Mouse (Mus musculus) limb, embryonic 15.5 days (tissue): ENCODE measurements around the gene Dnajc6. TPM values are rescaled to one million over a fixed set of nuclear protein-coding genes. Genes with fewer than 3 reads are reported as not detected.

Experiments used
- ATAC-seq: fragments of 200-750 bp; cut with Nextera tagmentation; 2 replicates; pipeline ENCODE4 v1.8.0; 2017; ENCODE audit warnings: low read depth, moderate TSS enrichment; ENCODE audit not compliant: insufficient number of reproducible peaks, low FRiP score, low TSS enrichment
- H3K27ac ChIP-seq: fragments of 300-500 bp; sonication (generic); 2 replicates; pipeline ENCODE4 v1.5.1; 2015; ENCODE audit warnings: moderate library complexity, mild to moderate bottlenecking, inconsistent platforms
- H3K27me3 ChIP-seq: fragments of 300-500 bp; sonication (generic); 2 replicates; pipeline ENCODE4 v1.6.1; 2015; ENCODE audit warnings: inconsistent platforms
- H3K36me3 ChIP-seq: fragments of 300-500 bp; sonication (generic); 2 replicates; pipeline ENCODE4 v1.6.1; 2015; ENCODE audit warnings: inconsistent platforms
- H3K4me1 ChIP-seq: fragments of 300-500 bp; sonication (generic); 2 replicates; pipeline ENCODE4 v1.6.1; 2015; ENCODE audit warnings: inconsistent platforms
- H3K4me2 ChIP-seq: fragments of 300-500 bp; sonication (generic); 2 replicates; pipeline ENCODE4 v1.6.1; 2015; ENCODE audit warnings: mild to moderate bottlenecking, inconsistent platforms
- H3K4me3 ChIP-seq: fragments of 300-500 bp; sonication (generic); 2 replicates; pipeline ENCODE4 v1.5.1; 2015; ENCODE audit warnings: mild to moderate bottlenecking, inconsistent platforms
- H3K9ac ChIP-seq: fragments of 300-500 bp; sonication (generic); 2 replicates; pipeline ENCODE4 v1.6.1; 2015; ENCODE audit warnings: inconsistent platforms
- H3K9me3 ChIP-seq: fragments of 300-500 bp; sonication (generic); 2 replicates; pipeline ENCODE4 v1.6.1; 2016; ENCODE audit warnings: inconsistent platforms
- WGBS: fragments of 180-500 bp; shearing (Covaris S2); methylation state at CpG from one replicate; pipeline ENCODE4 v1.1.7; 2015; 5-methylcytosine and 5-hydroxymethylcytosine counted together
- polyA plus RNA-seq: library from polyadenylated mRNA; unstranded; fragments of >200 nt; fragmentation: Nextera tagmentation; extraction: Ambion mirVana; gene quantifications from 2 replicates; pipeline ENCODE4 v1.2.1, GENCODE M21; 2015

Gene Dnajc6
- polyA plus RNA-seq = 0.45 and 1.3 TPM in 2 replicates

DNA sequence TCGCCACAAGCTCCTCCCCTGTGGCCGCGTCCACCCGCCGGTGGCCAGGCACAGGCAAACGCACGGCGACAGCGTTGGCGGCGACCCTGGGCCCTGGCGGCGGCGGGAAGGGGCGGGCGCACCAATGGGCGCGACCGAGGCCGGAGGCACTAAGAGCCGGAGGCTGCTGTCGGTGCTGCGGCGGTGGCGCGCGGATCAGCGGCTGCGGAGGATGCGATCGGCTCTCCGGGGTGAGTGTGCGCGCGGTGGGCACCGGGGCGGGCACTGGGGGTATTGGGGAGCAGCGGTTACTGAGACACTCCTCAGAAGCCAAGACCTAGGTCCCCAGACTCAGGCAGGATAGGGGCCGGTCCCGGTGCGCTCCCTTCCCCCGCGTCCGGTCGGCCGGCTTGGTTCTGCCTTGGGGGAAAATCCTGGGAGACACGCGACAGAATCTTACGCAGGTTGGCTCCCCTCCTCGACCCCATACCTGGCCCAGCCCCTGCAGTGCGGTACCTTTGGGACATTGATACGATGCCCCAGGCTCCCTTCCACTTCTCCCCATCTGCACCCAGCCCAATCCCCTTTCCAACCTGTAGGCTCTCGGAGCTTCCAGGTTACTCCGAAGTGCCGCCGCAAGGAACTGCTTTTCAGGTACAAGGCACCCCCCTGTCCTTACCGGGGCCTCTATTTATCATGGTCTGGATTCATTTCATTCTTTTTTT is at the start of gene Dnajc6:
TSS of gene Dnajc6 (plus strand) at position 115 of the 704 bp plus-strand sequence.
- Histone ChIP-seq H3K27ac (no peak within 1 kb of the TSS), H3K4me3 (peak within 1 kb of the TSS; percentile 54), H3K36me3 (no peaks in the 10 kb centered on the region), H3K27me3 (peaks cover 35% of the 10 kb centered on the region), H3K9ac (peak within 1 kb of the TSS; percentile 35), H3K4me1 (peaks cover 16% of the 10 kb centered on the region), H3K4me2 (peak within 1 kb of the TSS; percentile 99), H3K9me3 (no peaks in the 10 kb centered on the region)
- under 1% methylated on average over 49 of the region's 57 CpGs for WGBS
- ATAC-seq = 0 out of 2 replicates have a peak, but pooled peaks have one; percentile 19

DNA sequence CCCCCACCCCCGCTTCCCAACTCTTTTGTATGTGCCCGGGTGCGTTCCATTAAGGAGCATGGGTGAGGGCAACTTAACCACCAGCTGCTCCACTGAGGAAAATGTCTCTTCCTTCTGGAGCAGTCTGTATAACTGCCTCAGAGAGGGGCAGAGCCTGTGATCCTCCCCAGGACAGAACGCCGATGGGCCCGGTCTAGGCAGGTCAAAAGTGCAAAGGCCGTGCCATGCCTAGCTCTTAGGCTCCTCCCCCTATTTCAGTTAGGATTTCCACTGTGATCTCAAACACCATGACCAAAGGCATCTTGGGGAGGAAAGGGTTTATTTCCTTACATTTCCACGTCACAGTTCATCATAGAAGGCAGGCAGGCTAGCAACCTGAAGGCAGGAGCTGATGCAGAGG is 47.7 kb upstream of the Dnajc6 start:
- no peak for ATAC-seq
- Histone ChIP-seq H3K4me2 (no peak overlapping the region), H3K36me3 (no peaks in the 10 kb centered on the region), H3K27me3 (no peaks in the 10 kb centered on the region), H3K27ac (no peak overlapping the region), H3K9me3 (no peaks in the 10 kb centered on the region), H3K4me1 (0 out of 2 replicates have a peak, but pooled peaks cover 6% of the 10 kb centered on the region), H3K9ac (no peak overlapping the region), H3K4me3 (no peak overlapping the region)
- 87% methylated on average over 8 of the region's 8 CpGs for WGBS

DNA sequence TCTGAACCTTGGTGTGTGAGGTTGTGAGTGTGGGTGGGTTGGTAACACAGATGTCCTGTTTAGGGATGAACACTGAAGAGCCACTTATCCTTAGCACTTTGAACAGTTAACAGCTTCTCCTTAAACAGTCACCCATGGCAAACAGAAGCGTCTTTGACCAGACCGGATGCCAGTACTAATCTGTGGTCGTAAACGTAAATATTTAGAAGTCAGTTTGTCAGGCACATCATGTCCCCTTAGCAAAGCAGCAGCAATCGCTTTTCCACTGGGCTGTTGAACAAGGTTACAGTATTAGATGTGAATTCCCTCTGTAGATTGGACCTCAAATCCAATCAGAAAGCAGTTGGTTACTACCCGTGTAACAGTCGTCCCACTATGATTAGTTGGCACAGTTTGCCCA is 47.1 kb upstream of the Dnajc6 start:
- ATAC-seq = no peak

DNA sequence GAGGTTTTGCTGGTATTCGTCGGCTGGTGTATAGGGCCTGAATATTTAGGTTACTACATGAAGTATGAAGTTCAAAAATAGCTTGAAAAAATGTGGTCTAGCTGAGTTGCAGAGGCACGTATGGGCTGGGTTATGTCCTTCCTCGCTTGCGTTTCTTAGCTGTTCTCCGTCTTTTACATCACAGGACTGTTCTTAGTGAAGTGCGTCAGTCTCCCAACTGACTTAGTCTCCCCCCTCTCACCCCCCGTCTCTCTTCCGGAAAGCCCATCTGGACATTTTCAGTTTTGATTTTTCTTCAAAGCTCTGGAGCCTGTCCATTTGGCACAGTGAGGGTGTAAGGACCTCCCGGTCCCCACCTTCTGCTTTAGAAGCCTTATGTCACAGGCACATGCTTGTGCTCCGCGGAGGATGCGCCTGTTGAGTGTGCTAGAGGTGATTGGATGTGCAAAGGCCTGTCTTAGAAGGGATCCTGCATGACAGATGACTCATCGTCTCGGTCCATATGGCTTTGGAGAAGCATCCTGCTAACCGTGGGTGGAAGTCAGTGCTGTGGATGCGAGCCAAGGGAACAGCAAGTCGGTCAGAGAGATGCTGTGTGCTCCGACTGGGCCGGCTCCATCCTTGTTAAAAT is 46.2 kb upstream of the Dnajc6 start:
- no peaks in the 10 kb centered on the region for H3K27me3 ChIP-seq
- H3K27ac ChIP-seq = no peak overlapping the region; the same call in 1 of the 2 replicates
- 0 out of 2 replicates have a peak, but pooled peaks cover 6% of the 10 kb centered on the region for H3K4me1 ChIP-seq
- no peak overlapping the region for H3K9ac ChIP-seq
- ATAC-seq = 0 out of 2 replicates have a peak, but pooled peaks have one; percentile 61
- no peaks in the 10 kb centered on the region for H3K36me3 ChIP-seq
- WGBS = 64% methylated on average over 20 of the region's 20 CpGs
- H3K9me3 ChIP-seq = no peaks in the 10 kb centered on the region
- no peak overlapping the region for H3K4me2 ChIP-seq
- H3K4me3 ChIP-seq = no peak overlapping the region

More for the DNA sequence above, 47.1 kb upstream of the Dnajc6 start:
- Histone ChIP-seq H3K9ac (no peak overlapping the region), H3K9me3 (no peaks in the 10 kb centered on the region), H3K36me3 (no peaks in the 10 kb centered on the region), H3K4me3 (no peak overlapping the region), H3K4me2 (no peak overlapping the region), H3K4me1 (0 out of 2 replicates have a peak, but pooled peaks cover 6% of the 10 kb centered on the region), H3K27me3 (no peaks in the 10 kb centered on the region), H3K27ac (no peak overlapping the region)
- 66% methylated on average over 7 of the region's 7 CpGs for WGBS

DNA sequence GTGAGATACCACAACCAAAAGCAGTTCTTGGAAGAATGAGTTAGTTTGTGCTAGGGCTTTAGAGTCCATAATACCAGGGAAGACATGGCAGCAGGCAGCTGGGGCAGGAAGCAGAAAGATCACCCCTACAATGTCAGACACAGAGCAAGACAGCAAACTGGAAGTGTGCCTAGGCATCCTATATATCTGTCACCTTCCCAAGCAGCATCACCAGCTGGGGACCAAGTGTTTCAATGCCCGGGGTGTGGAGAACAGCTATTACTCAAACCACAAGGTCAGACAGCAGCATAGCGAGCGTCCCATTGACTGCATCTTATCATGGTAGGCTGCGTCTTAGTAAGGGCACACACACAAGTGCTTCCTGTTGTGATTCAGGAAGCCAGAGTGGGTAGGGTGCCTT is 45.4 kb upstream of the Dnajc6 start:
- Histone ChIP-seq H3K27me3 (no peaks in the 10 kb centered on the region), H3K9me3 (no peaks in the 10 kb centered on the region), H3K4me3 (no peak overlapping the region), H3K36me3 (no peaks in the 10 kb centered on the region), H3K27ac (no peak overlapping the region), H3K9ac (no peak overlapping the region), H3K4me1 (0 out of 2 replicates have a peak, but pooled peaks cover 6% of the 10 kb centered on the region), H3K4me2 (no peak overlapping the region)
- WGBS = 91% methylated on average over 4 of the region's 4 CpGs
- ATAC-seq = no peak

DNA sequence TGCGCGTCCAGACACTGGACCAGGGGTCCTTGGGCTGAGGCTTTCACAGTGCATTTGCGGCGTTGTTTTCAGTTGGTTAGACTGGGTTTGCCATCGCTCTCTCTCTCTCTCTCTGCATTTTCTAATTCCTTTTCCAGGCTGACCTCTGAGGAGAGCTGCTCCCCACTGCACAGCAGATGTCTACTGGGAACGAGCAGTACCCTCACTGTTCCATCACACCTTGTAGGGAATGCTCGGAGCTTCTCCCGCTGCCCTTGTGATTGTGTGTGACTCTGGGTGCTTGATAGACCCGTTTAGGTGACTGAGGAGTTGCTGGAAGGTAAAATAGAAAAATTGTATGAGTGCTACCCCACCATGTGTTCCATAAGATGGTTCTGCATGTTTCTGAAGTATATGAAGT is 43.6 kb upstream of the Dnajc6 start:
- Histone ChIP-seq H3K27ac (no peak overlapping the region), H3K4me1 (0 out of 2 replicates have a peak, but pooled peaks cover 6% of the 10 kb centered on the region), H3K4me2 (no peak overlapping the region), H3K27me3 (no peaks in the 10 kb centered on the region), H3K9ac (no peak overlapping the region), H3K9me3 (no peaks in the 10 kb centered on the region), H3K4me3 (no peak overlapping the region), H3K36me3 (no peaks in the 10 kb centered on the region)
- WGBS = 88% methylated on average over 9 of the region's 9 CpGs
- ATAC-seq = no peak

DNA sequence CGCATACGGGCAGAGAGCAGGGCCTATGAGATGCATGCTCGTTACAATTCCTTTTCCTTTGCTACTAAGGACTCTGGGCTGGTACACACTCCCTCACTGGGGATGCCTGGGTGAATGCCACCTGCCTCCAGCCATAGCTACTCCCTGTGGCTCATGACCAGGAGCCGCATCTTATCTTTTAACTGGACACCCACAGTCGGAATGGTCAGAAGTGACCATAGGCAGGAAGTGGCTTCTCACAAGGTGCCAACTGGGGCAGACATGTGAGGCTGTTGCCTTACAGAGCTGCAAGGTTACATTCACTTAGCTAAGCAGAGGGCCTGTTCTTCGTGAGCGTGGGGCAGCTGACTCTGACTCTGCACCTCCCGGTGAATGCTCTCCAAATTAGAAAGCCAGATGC is 39.3 kb upstream of the Dnajc6 start:
- no peak overlapping the region for H3K27ac ChIP-seq
- no peak for ATAC-seq
- no peak overlapping the region for H3K4me2 ChIP-seq
- WGBS = 85% methylated on average over 8 of the region's 8 CpGs
- H3K36me3 ChIP-seq = peaks cover 7% of the 10 kb centered on the region; the same call in 1 of the 2 replicates
- H3K9ac ChIP-seq = no peak overlapping the region
- H3K27me3 ChIP-seq = no peaks in the 10 kb centered on the region
- no peaks in the 10 kb centered on the region for H3K4me1 ChIP-seq
- no peaks in the 10 kb centered on the region for H3K9me3 ChIP-seq
- H3K4me3 ChIP-seq = no peak overlapping the region

DNA sequence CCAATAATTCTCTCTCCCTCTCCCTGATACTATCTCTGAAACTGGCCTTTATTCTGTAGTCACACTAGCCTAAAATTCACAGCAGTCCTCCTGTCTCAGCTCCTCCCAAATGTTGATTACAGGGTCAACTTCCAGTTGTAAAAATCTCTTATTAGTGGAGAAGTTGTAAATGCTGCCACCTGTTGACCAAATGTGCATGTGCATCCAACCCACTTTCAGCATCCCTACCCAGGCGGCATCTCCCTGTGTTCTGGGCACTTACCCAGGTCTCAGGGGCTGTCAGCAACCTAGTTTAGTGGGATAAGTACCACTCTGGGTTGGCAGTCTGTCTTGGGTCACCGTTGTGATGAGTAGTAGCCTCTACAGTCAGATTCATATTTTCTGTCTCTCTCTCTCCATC is 38.1 kb upstream of the Dnajc6 start:
- H3K9me3 ChIP-seq = no peaks in the 10 kb centered on the region
- H3K4me1 ChIP-seq = no peaks in the 10 kb centered on the region
- 54% methylated on average over 2 of the region's 2 CpGs for WGBS
- no peak overlapping the region for H3K27ac ChIP-seq
- H3K27me3 ChIP-seq = no peaks in the 10 kb centered on the region
- peaks cover 13% of the 10 kb centered on the region; the same call in 1 of the 2 replicates for H3K36me3 ChIP-seq
- no peak overlapping the region for H3K9ac ChIP-seq
- H3K4me2 ChIP-seq = no peak overlapping the region
- ATAC-seq = no peak
- no peak overlapping the region for H3K4me3 ChIP-seq

DNA sequence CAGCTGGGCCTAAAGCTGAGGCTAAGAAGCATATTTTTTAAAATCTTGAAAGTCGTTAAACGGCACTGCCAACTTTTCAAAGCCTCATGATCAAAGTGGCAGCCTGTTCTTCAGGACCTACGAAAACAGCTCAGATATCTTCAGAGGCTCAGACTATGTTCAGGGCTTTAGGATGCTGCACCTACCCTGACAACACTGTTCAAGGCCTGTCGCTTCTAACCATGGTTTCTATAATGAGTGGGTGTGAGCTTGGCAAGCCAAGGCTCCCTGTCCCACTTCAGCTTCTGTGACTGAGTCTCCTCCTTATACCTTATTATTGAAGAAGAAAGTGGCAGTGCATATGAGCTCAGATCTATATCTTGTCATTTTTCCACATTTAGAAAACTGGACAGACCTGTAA is 37.1 kb upstream of the Dnajc6 start:
- WGBS = 79% methylated on average over 4 of the region's 4 CpGs
- no peak overlapping the region for H3K4me3 ChIP-seq
- no peaks in the 10 kb centered on the region for H3K4me1 ChIP-seq
- peaks cover 13% of the 10 kb centered on the region; the same call in 1 of the 2 replicates for H3K36me3 ChIP-seq
- no peak overlapping the region for H3K9ac ChIP-seq
- H3K4me2 ChIP-seq = no peak overlapping the region
- no peak overlapping the region for H3K27ac ChIP-seq
- no peak for ATAC-seq
- H3K27me3 ChIP-seq = no peaks in the 10 kb centered on the region
- no peaks in the 10 kb centered on the region for H3K9me3 ChIP-seq

DNA sequence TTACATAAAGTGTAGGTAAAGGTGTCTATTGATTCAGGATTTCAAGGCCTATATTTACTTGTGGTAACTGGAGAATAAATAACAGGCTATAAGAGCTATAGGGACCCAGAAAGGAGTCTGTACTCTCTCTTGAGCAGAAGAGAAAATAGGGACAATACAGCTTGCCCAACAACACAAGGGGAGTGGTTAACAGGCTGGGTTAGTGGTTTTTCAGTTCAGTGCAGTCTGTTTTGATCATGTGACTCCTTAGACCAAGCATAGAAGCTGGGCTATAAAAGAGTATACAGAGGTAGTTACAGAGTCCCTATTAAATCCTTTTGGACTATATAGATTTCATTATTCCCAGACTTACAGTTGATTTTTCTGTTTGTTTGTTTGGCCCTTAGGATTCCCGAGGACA is 36.3 kb upstream of the Dnajc6 start:
- Histone ChIP-seq H3K27ac (no peak overlapping the region), H3K4me1 (no peaks in the 10 kb centered on the region), H3K36me3 (peaks cover 15% of the 10 kb centered on the region; the same call in 1 of the 2 replicates), H3K9me3 (no peaks in the 10 kb centered on the region), H3K9ac (no peak overlapping the region), H3K27me3 (no peaks in the 10 kb centered on the region), H3K4me3 (no peak overlapping the region), H3K4me2 (no peak overlapping the region)
- 71% methylated on average over 1 of the region's 1 CpGs for WGBS
- no peak for ATAC-seq

DNA sequence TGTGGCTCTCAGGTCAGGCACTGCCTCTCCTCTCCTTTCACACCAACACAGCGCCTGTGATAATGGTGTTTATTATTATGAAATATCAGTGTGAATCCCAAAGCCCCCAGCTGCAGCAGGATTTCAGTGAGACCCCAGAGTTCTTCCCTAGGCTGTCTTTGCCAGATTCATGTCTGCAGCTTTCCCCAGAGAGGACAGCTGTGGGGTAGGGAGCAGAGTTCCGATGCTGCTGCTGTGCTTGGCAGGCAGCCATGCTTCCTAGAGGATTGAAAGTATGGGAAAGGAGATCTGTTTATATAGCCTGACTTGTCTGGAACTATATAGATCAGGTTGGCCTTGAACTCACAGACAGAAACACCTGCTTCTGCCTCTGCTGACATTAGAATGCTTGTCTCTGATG is 34.4 kb upstream of the Dnajc6 start:
- ATAC-seq = no peak
- H3K9ac ChIP-seq = no peak overlapping the region
- H3K4me3 ChIP-seq = no peak overlapping the region
- no peak overlapping the region for H3K27ac ChIP-seq
- H3K36me3 ChIP-seq = peaks cover 24% of the 10 kb centered on the region; the same call in 1 of the 2 replicates
- H3K9me3 ChIP-seq = no peaks in the 10 kb centered on the region
- H3K4me2 ChIP-seq = no peak overlapping the region
- WGBS = 74% methylated on average over 2 of the region's 2 CpGs
- no peaks in the 10 kb centered on the region for H3K4me1 ChIP-seq
- no peaks in the 10 kb centered on the region for H3K27me3 ChIP-seq

DNA sequence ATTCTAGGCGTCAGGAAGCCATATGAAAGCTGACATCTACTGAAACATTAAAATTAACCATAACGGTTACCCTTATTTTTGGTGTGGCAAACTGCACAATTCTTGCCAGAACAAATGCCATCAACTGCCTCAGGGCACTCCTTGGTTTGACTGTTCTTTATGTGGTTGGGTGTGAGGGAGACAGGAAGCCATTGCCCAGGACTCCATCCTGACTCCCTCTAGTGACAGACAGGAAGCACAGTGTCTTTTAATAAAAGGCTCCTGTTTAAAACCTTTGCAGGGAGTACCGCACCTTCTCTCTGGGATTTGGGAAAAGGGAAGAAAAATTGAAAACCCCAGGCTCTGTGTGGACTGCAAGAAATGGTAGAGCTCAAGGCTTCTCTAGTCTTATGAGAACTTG is 30.2 kb upstream of the Dnajc6 start:
- WGBS = 72% methylated on average over 3 of the region's 3 CpGs

More for the DNA sequence above, 30.2 kb upstream of the Dnajc6 start:
- Histone ChIP-seq H3K27me3 (no peaks in the 10 kb centered on the region), H3K9ac (no peak overlapping the region), H3K4me1 (no peaks in the 10 kb centered on the region), H3K4me2 (no peak overlapping the region), H3K4me3 (no peak overlapping the region), H3K27ac (no peak overlapping the region), H3K36me3 (peaks cover 16% of the 10 kb centered on the region; the same call in 1 of the 2 replicates), H3K9me3 (no peaks in the 10 kb centered on the region)
- ATAC-seq = no peak
